Mouse (Mus musculus): ENCODE data around the gene Tspan18.

The Tspan18 gene

DNA sequence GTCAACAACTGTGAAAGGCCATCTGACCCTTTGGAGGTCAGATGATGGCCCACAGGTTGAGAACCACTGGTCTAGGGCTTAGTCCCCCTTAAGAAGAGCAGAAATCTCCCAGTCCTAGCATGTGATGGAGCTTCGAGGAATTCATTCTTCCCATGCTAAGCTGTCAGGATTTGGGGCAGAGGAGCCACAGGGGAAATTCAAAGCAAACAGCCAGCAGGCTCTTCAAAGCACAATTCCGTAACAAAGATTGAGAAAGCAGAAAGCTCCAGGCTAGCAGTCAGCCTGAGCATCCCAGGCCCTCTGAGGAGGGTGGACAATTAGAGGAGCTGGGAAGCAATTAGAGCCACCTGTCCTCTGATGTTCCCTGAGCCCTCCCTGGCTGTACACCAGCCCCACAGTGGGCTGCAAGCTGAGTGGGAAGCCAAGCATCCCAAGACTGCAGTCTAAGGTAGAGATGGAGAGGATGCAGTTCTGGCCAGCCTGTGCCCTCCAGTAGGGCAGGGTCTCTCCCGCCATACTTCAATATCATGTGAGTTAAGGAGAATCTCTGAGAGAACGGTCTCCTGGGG is 173.8 kb downstream of the Tspan18 start:
- DNase-seq (ENCODE audit: low read depth) = no peak

DNA sequence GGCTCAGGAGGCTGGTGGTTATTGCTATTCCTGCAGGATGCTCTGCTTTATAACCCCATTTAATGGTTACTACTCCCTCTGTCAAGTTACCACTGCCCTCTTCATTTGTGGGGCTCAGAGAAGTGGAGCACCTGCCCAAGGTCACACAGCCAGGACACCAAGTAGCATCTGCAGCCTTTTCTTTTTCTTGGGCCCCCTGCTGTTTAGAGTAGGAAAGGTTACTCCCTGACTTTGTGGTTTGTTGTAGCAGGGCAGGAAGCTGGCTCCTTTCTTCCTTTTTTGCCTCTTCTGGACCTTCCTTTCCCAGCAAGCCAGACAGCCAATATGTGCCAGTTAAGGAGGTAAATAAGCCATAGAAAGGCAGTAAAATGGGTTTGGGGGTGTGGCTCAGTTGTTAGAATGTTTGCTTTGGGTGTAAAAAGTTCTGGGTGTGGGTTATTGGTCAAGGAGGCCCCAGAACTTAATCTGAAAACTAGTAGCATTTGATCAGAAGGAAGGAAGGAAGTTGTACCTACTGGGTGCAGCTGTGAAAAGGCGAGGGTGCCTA is 179.7 kb downstream of the Tspan18 start:
- DNase-seq (ENCODE audit: low read depth) = no peak

DNA sequence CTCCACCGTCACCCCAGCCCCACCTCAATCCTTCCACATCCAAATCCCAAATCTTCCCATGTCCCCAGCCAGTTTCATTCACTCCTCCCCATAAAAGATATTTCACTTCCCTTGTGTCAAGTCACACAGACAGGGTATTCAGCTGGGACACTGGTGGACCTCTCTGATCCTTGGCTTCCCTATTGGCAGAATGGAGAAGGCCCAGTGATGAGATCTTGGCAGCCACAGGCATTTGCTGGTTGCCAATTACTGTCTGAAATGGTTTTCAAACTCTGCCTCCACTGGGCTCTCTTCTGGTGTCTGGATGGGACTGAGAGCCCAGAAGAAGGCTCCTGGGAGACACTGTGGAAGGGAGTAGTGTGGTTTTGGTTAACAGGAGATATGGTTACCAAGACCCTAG is 180.5 kb downstream of the Tspan18 start:
- no peak for DNase-seq (ENCODE audit: low read depth)

DNA sequence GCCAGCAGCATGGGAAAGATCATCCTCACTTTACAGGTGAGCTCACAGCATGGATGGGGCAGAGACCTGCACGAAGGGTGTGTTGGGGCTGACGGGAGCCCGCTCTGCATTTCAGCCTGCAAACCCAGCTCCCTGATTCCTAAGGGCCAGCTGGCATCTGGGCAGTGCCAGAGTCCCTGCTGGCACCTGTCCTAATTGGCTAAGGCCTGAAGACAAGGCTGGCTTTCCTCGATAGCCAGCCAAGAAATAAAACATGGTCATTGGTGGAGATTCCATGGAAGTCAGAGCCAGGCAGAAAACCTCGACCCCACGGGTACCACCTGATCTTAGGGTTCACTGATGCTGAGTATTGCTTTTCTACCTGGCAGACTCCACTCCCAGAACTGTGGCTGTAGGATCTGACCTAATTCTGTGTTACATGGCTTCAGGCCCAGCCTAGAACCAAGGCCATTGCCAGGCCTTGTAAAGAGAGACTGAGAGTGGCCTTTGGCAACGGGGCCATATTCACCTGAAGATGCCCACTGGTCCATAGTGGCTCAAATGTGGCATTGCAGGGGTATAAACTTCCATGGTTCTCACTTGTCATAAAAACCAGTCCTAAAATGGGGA is 181.3 kb downstream of the Tspan18 start:
- DNase-seq (ENCODE audit: low read depth) = no peak

DNA sequence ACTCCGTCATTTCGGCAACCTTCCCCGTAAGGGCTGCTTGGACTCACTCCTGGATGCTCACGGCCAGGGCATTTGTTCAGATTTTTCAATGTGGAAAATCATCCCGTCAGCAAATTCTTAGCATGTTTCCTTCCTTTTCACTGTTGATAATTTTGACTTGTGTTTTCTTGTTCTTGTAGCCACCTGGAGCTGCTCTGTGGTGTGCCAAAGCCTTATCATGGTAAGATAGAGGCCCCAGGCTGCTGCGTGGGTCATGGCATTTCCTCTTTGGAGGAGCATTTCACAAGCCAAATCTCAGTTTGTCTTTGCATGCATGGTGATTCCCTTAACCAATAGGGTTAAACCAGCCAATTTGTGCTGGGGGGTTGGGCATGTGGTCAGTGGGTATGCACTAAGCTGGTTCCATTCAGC is 182.1 kb downstream of the Tspan18 start:
- DNase-seq (ENCODE audit: low read depth) = no peak
